Mouse (Mus musculus) MN1 (cell line): ENCODE measurements around the gene Wnt5b.

Experiments
- DNase-seq: peaks from one replicate; pipeline ENCODE4 v3.0.0-alpha.2; 2016; ENCODE audit warnings: low spot score

Wnt5b gene

GRCm38 (mm10) chr6:119451981-119452499, 92.1 kb downstream of the Wnt5b start:
- peak; percentile 62 for DNase-seq

- peak; percentile 56 for DNase-seq
Observed at GRCm38 (mm10) chr6:119450965-119451943, 92.9 kb downstream of the Wnt5b start.

- peak; percentile 84 for DNase-seq
Observed at GRCm38 (mm10) chr6:119449060-119449499, 95.1 kb downstream of the Wnt5b start.

- DNase-seq, result peak; percentile 62
Observed at GRCm38 (mm10) chr6:119448321-119449059, 95.7 kb downstream of the Wnt5b start.

GRCm38 (mm10) chr6:119445671-119446607, 98.2 kb downstream of the Wnt5b start:
- peak; percentile 10 for DNase-seq

- peak; percentile 93 for DNase-seq
Observed at GRCm38 (mm10) chr6:119443742-119444645, 100.2 kb downstream of the Wnt5b start.

GRCm38 (mm10) chr6:119442729-119443128, 101.4 kb downstream of the Wnt5b start:
- DNase-seq, result peak; percentile 27

GRCm38 (mm10) chr6:119437894-119438761, 106.0 kb downstream of the Wnt5b start:
- no peak for DNase-seq

- no peak for DNase-seq
Observed at GRCm38 (mm10) chr6:119434394-119434793, 109.8 kb downstream of the Wnt5b start.

GRCm38 (mm10) chr6:119431751-119432324, 112.3 kb downstream of the Wnt5b start:
- no peak for DNase-seq

- peak; percentile 72 for DNase-seq
Observed at GRCm38 (mm10) chr6:119430508-119430907, 113.6 kb downstream of the Wnt5b start.

GRCm38 (mm10) chr6:119429311-119429710, 114.8 kb downstream of the Wnt5b start:
- DNase-seq, result no peak

- no peak for DNase-seq
Observed at GRCm38 (mm10) chr6:119428611-119429010, 115.5 kb downstream of the Wnt5b start.

- no peak for DNase-seq
Observed at GRCm38 (mm10) chr6:119421001-119421400, 123.1 kb downstream of the Wnt5b start.

- no peak for DNase-seq
Observed at GRCm38 (mm10) chr6:119420357-119420756, 123.8 kb downstream of the Wnt5b start.

- DNase-seq, result no peak
Observed at GRCm38 (mm10) chr6:119419412-119419811, 124.7 kb downstream of the Wnt5b start.

GRCm38 (mm10) chr6:119418392-119419251, 125.5 kb downstream of the Wnt5b start:
- peak; percentile 24 for DNase-seq

- DNase-seq, result no peak
Observed at GRCm38 (mm10) chr6:119417821-119418220, 126.3 kb downstream of the Wnt5b start.
